Mouse (Mus musculus) heart, postnatal 0 days (tissue): ENCODE measurements around the gene Cnnm4.

Source experiments
- CTCF ChIP-seq: IDR thresholded peaks from 2 replicates; pipeline ENCODE4 v1.5.1; 2016; ENCODE audit warnings: antibody characterized with exemption, control low read depth, low read depth
- EP300 ChIP-seq: IDR thresholded peaks from 2 replicates; pipeline ENCODE4 v1.6.1; 2016; ENCODE audit warnings: antibody characterized with exemption, low read depth

DNA sequence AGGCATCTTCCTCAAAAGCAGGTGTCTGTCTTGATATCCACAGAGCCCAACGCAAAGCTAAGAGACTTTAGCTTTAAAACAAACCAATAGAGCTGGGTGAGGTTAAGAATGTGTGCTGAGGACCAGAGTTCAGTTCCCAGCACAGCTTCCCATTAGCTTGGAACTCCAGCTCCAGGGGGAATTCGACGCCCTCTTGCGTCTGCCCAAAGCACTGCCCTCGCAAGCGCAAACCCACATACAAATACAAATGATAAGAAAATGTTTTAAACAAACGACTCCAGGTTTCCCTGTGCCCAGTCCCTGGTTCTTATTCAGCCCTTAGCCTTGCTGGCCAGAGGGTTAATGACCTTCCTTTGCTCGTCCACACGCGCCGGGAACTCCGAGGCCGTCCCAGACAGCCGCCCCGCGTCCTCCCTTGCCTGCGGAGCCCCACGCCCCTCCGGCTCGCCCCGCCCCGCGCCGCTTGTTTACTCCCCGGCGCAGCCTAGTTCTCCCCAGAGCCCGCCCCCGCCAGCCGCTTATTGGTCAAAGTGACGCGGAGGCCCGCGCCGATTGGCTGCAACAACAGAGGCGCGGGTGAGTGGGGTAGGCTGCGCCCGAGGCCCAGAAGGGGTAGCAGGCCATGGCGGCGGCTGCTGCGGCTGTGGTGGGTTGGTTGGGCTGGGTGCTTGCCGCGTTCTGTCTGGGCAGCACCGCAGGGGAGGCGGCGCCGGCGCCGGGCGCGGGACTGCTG, 40.0 kb downstream of the Cnnm4 start, which contains the start of gene Cnnm3:
- peak; percentile 29; the same call in 1 of the 2 replicates for TF ChIP-seq CTCF
- peak; percentile 73; the same call in 1 of the 2 replicates for TF ChIP-seq EP300
